In genomic region chr4:143277319-143277718, GRCm38 (mm10) we compare ENCODE assay signal across 31 mouse cellular contexts. TPM values are rescaled to one million over a fixed set of nuclear protein-coding genes. Genes with fewer than 3 reads are reported as not detected.
DNase-seq lines count a peak whose midpoint lies in the region; ATAC-seq and TF ChIP-seq lines count a peak whose summit lies in the region.
"Had no signal": no experiment of that assay in that cellular context is flagged by ENCODE, and none has a peak within 500 bp of the region (broad histone marks: within the 10 kb centered on the region; RNA-seq: fewer than 3 reads in every experiment).

No protein-coding gene starts in this region.

- no peak overlapping the region for H3K4me3 ChIP-seq in liver, embryonic 16.5 days (ENCODE audit: low read depth, low read length)
- H3K4me3 ChIP-seq in liver, embryonic 12.5 days, result no peak overlapping the region
- no peak overlapping the region for H3K4me3 ChIP-seq in CH12.LX (replicated peaks in 1 of 3; ENCODE audit: low read depth in 2 of 3, low read length in 2 of 3, poor library complexity in 1 of 3)
- H3K4me3 ChIP-seq: erythroblast, embryonic 14.5 days; forebrain, embryonic 12.5 days; layer of hippocampus, adult 2 months; left cerebral cortex, adult 2 months; limb, embryonic 13.5 days; midbrain, embryonic 12.5 days had no signal

- H3K27me3 ChIP-seq in liver, embryonic 16.5 days (ENCODE audit: control insufficient read depth, insufficient read depth, low read depth, low read length), result no peaks in the 10 kb centered on the region
- no peaks in the 10 kb centered on the region for H3K27me3 ChIP-seq in liver, embryonic 12.5 days (replicated peaks)
- peaks cover 4% of the 10 kb centered on the region for H3K27me3 ChIP-seq in CH12.LX (replicated peaks)
- H3K27me3 ChIP-seq: forebrain, embryonic 12.5 days; limb, embryonic 13.5 days; midbrain, embryonic 12.5 days; Patski had no signal

- TF ChIP-seq CTCF in CH12.LX (conservative IDR thresholded peaks at IDR 0.05 in 1 of 2, IDR thresholded peaks at IDR 0.05 in 1 of 2; ENCODE audit: low read depth in 2 of 2, low read length in 2 of 2), result no peak

- no peak overlapping the region for H3K27ac ChIP-seq in liver, embryonic 16.5 days (ENCODE audit: low read length)
- H3K27ac ChIP-seq in liver, embryonic 12.5 days, result no peak overlapping the region
- H3K27ac ChIP-seq in CH12.LX (ENCODE audit: insufficient read depth, low read depth), result no peak overlapping the region
- H3K27ac ChIP-seq: layer of hippocampus, adult 2 months; left cerebral cortex, adult 2 months; limb, embryonic 13.5 days had no signal

- H3K9ac ChIP-seq in liver, embryonic 16.5 days (ENCODE audit: low read depth, low read length), result no peak overlapping the region
- H3K9ac ChIP-seq in liver, embryonic 12.5 days, result no peak overlapping the region
- H3K9ac ChIP-seq in CH12.LX (ENCODE audit: insufficient read depth, low read depth), result no peak overlapping the region
- H3K9ac ChIP-seq: forebrain, embryonic 12.5 days; limb, embryonic 13.5 days; midbrain, embryonic 12.5 days had no signal

- dilution Hi-C loops in CH12.LX (cut with MboI; ENCODE audit: extremely low pct_ligation_motif_present, extremely low pct_unique_long_range_greater_than_20kb, low sequenced_read_pairs), result no loop called here

- no peak overlapping the region for H3K4me2 ChIP-seq in liver, embryonic 16.5 days (ENCODE audit: low read depth, low read length)
- no peak overlapping the region for H3K4me2 ChIP-seq in liver, embryonic 12.5 days
- H3K4me2 ChIP-seq in CH12.LX (ENCODE audit: insufficient read depth, low read depth, poor library complexity, severe bottlenecking), result no peak overlapping the region
- H3K4me2 ChIP-seq: forebrain, embryonic 12.5 days; heart, embryonic 11.5 days; liver, embryonic 11.5 days; midbrain, embryonic 12.5 days had no signal

- H3K9me3 ChIP-seq in liver, embryonic 16.5 days (replicated peaks; ENCODE audit: control insufficient read depth, low read length), result no peaks in the 10 kb centered on the region
- H3K9me3 ChIP-seq in liver, embryonic 12.5 days (replicated peaks), result no peaks in the 10 kb centered on the region
- H3K9me3 ChIP-seq in CH12.LX (replicated peaks; ENCODE audit: low read length), result peaks cover 14% of the 10 kb centered on the region
- H3K9me3 ChIP-seq: limb, embryonic 13.5 days; midbrain, embryonic 12.5 days had no signal

- in situ Hi-C loops in CH12.LX (cut with MboI; ENCODE audit: low pct_ligation_motif_present, low pct_unique_long_range_greater_than_20kb, low sequenced_read_pairs), result no loop called here

- 28% methylated on average over 6 of the region's 6 CpGs for WGBS in liver, embryonic 16.5 days (ENCODE audit: insufficient replicate concordance)
- 47% methylated on average over 6 of the region's 6 CpGs for WGBS in liver, embryonic 12.5 days (ENCODE audit: insufficient replicate concordance)

- DNase-seq in CH12.LX (ENCODE audit: extremely low read depth), result peak; percentile 7
- no peak for DNase-seq in spleen, postnatal 10 days (ENCODE audit: low spot score in 2 of 2)
- no peak for DNase-seq in adrenal gland, postnatal 36 days
- DNase-seq in gastrocnemius, adult 18-20 months (ENCODE audit: low spot score), result no peak
- DNase-seq: adrenal gland, postnatal 14 days; cerebellum, adult 11-12 months; cerebellum, postnatal 10 days; gastrocnemius, postnatal 25 days; heart, adult 18-20 months; heart, postnatal 36 days; kidney, adult 2 months; kidney, postnatal 36 days; lung, adult 18-20 months; lung, postnatal 4 days; thymus, postnatal 14 days had no signal

- 0 out of 2 replicates have a peak, but pooled peaks have one; percentile 13 for ATAC-seq in liver, embryonic 16.5 days (ENCODE audit: low read depth)
- no peak for ATAC-seq in liver, embryonic 12.5 days
- peak; percentile 66 to 70 for ATAC-seq in hematopoietic stem cell, adult 5-6 weeks (replicated peaks in 1 of 2; ENCODE audit: insufficient read depth in 1 of 2, low FRiP score in 2 of 2, low TSS enrichment in 1 of 2, low read depth in 1 of 2, poor library complexity in 2 of 2, severe bottlenecking in 2 of 2)
- ATAC-seq in megakaryocyte progenitor cell, adult 5-6 weeks (replicated peaks; ENCODE audit: poor library complexity), result peak; percentile 72
- ATAC-seq: inflammation-experienced regulatory T-cells, adult 6 months; lung, postnatal 0 days; Patski had no signal

- no peaks in the 10 kb centered on the region for H3K4me1 ChIP-seq in liver, embryonic 16.5 days (ENCODE audit: control insufficient read depth, low read depth, low read length)
- no peaks in the 10 kb centered on the region for H3K4me1 ChIP-seq in liver, embryonic 12.5 days
- H3K4me1 ChIP-seq in CH12.LX (ENCODE audit: control insufficient read depth in 1 of 2, insufficient read depth in 2 of 2), result no peaks in the 10 kb centered on the region

- TF ChIP-seq EP300 in CH12.LX (IDR thresholded peaks at IDR 0.05; ENCODE audit: low read length), result no peak

- H3K79me2 ChIP-seq in CH12.LX (replicated peaks; ENCODE audit: control insufficient read depth, extremely low read depth, insufficient read depth, poor library complexity, severe bottlenecking), result no peaks in the 10 kb centered on the region

- TF ChIP-seq RAD21 in CH12.LX (IDR thresholded peaks at IDR 0.05; ENCODE audit: low read depth, low read length), result no peak

- TF ChIP-seq POLR2A in CH12.LX (IDR thresholded peaks at IDR 0.05; ENCODE audit: low read depth, low read length), result no peak

- H3K36me3 ChIP-seq in liver, embryonic 16.5 days (ENCODE audit: control insufficient read depth, insufficient read depth), result no peaks in the 10 kb centered on the region
- no peaks in the 10 kb centered on the region for H3K36me3 ChIP-seq in liver, embryonic 12.5 days
- H3K36me3 ChIP-seq in CH12.LX (replicated peaks in 1 of 2; ENCODE audit: control insufficient read depth in 1 of 2, insufficient read depth in 1 of 2, low read length in 1 of 2), result no peaks in the 10 kb centered on the region

TF ChIP-seq in CH12.LX, 34 proteins besides CTCF, POLR2A, EP300 and RAD21:
- TF ChIP-seq IRF4 (IDR thresholded peaks at IDR 0.05; ENCODE audit: low read depth, low read length), result no peak
- TF ChIP-seq NELFE (IDR thresholded peaks at IDR 0.05; ENCODE audit: low read depth, low read length), result no peak
- TF ChIP-seq CHD2 (IDR thresholded peaks at IDR 0.05; ENCODE audit: low read length), result no peak
- TF ChIP-seq SIN3A (IDR thresholded peaks at IDR 0.05; ENCODE audit: low read length), result no peak
- no peak for TF ChIP-seq MXI1 (IDR thresholded peaks at IDR 0.05; ENCODE audit: low read depth, low read length)
- TF ChIP-seq KAT2A (IDR thresholded peaks at IDR 0.05; ENCODE audit: insufficient replicate concordance, low read length), result no peak
- TF ChIP-seq ZNF384 (IDR thresholded peaks at IDR 0.05; ENCODE audit: low read depth, low read length), result no peak
- TF ChIP-seq MEF2A (IDR thresholded peaks at IDR 0.05; ENCODE audit: borderline replicate concordance, low read depth, low read length), result no peak
- no peak for TF ChIP-seq CHD1 (IDR thresholded peaks at IDR 0.05; ENCODE audit: low read depth, low read length)
- no peak for TF ChIP-seq UBTF (IDR thresholded peaks at IDR 0.05; ENCODE audit: low read depth, low read length)
- TF ChIP-seq HCFC1 (IDR thresholded peaks at IDR 0.05; ENCODE audit: low read depth, low read length), result no peak
- no peak for TF ChIP-seq NRF1 (IDR thresholded peaks at IDR 0.05; ENCODE audit: low read depth, low read length)

RNA-seq across cellular contexts. Expression of gene Pdpn, which starts 22.0 kb away (rescaled TPM):
- 0.99 and 1.5 TPM in 2 replicates for polyA plus RNA-seq in liver, embryonic 16.5 days (2015; fragmentation: Nextera tagmentation; extraction: Ambion mirVana)
- polyA plus RNA-seq in liver, embryonic 12.5 days (2016; fragmentation: Nextera tagmentation; extraction: Ambion mirVana), result 1.7 and 2.5 TPM in 2 replicates
- total RNA-seq in CH12.LX (2012; rRNA removed), result not detected in 2 replicates
- total RNA-seq in CH12.LX (2014; rRNA removed), result not detected in 2 replicates
- polyA plus RNA-seq in CH12.LX (2012; ENCODE audit: insufficient read length, low read depth), result not detected in 2 replicates
- not detected in 2 replicates for total RNA-seq in hematopoietic stem cell, adult 5-6 weeks (2017)
- not detected in 2 replicates for total RNA-seq in megakaryocyte progenitor cell, adult 5-6 weeks (2015)
- total RNA-seq in megakaryocyte progenitor cell, adult 5-6 weeks (2017), result not detected in 2 replicates
- total RNA-seq in adrenal gland, postnatal 36 days (2021), result 1 to 10 TPM; 5.1 to 7.4 TPM
- total RNA-seq in gastrocnemius, adult 18-20 months (2021), result 1 to 10 TPM; 4.7 to 5.2 TPM
- total RNA-seq: MEL had no signal
- polyA plus RNA-seq: erythroblast, embryonic 14.5 days had no signal
